Mouse (Mus musculus): Measurements from ENCODE around the gene Pes1.
"Not testable (repeated sequence)": the region's sequence is repeated elsewhere in the genome, so short reads cannot be mapped to it uniquely, and the experiment has no call there.

Gene Pes1

GRCm38 (mm10) chr11:4005220-4005805 lies 41.5 kb downstream of the Pes1 start:
- DNase-seq (ENCODE audit: extremely low spot score, low spot score) = no peak

- DNase-seq (ENCODE audit: extremely low spot score, low spot score) = no peak
These were observed 42.7 kb downstream of the Pes1 start for GRCm38 (mm10) chr11:4006462-4006861.

GRCm38 (mm10) chr11:4012616-4013015 lies 48.8 kb downstream of the Pes1 start:
- no peak for DNase-seq (ENCODE audit: extremely low spot score, low spot score)

- DNase-seq (ENCODE audit: extremely low spot score, low spot score) = not testable (repeated sequence)
These were observed 52.0 kb downstream of the Pes1 start for GRCm38 (mm10) chr11:4015796-4016195.

GRCm38 (mm10) chr11:4022111-4022510 lies 58.3 kb downstream of the Pes1 start:
- not testable (repeated sequence) for DNase-seq (ENCODE audit: extremely low spot score, low spot score)

- no peak for DNase-seq (ENCODE audit: extremely low spot score, low spot score)
These were observed 59.5 kb downstream of the Pes1 start for GRCm38 (mm10) chr11:4023321-4023720.

GRCm38 (mm10) chr11:4027066-4027465 lies 63.3 kb downstream of the Pes1 start:
- no peak for DNase-seq (ENCODE audit: extremely low spot score, low spot score)

GRCm38 (mm10) chr11:4027561-4028334 lies 64.0 kb downstream of the Pes1 start:
- DNase-seq (ENCODE audit: extremely low spot score, low spot score) = no peak

- DNase-seq (ENCODE audit: extremely low spot score, low spot score) = no peak
These were observed 65.6 kb downstream of the Pes1 start for GRCm38 (mm10) chr11:4029343-4029742.

All from neural tube, embryonic 10.5 days (tissue).